Mouse (Mus musculus) heart, postnatal 36 days (tissue): Measurements from ENCODE around the gene Ckb. TPM values are rescaled to one million over a fixed set of nuclear protein-coding genes. Genes with fewer than 3 reads are reported as not detected.
"Not testable (repeated sequence)": the region's sequence is repeated elsewhere in the genome, so short reads cannot be mapped to it uniquely, and the experiment has no call there.

Experiments used
- DNase-seq, 2 experiments: peaks; one replicate each; pipeline ENCODE4 v3.0.0; 2021 to 2022
- intact Hi-C: fragments of 180-260 bp; cut with DNase I; formaldehyde crosslinking; loops from one replicate; pipeline ENCODE4 v1.15.1; 2025
- total RNA-seq, 2 experiments: library from RNA; stranded (reverse); gene quantifications; 2 replicates each; pipeline ENCODE4 v1.2.3; 2021

Gene Ckb
- total RNA-seq, 2 experiments from 2014 or later = 71.6 to 84.7 TPM

DNA sequence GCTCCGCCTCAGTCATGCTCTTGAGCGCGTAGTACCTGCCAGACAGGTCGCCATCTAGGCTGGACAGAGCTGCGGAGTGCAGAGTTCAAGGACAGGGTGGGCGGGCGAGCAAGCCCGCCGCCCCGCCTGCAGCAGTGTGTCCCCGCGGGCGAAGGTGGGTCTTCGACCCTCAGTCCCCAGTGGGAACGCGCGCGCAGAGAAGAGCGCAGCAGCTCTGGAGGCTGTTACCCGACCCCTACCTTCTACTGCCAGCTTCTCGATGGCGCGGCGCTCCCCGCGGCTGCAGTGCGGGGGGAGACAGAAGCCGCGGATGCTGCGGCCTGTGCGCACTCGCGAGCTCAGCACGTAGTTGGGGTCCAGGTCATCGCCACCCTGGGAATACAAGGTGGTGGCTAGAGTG is 1.2 kb downstream of the Ckb start:
- no peak for DNase-seq
- intact Hi-C loops = loop anchor here (10.0 kb wide), 1 partner anchor 424 kb away; no protein-coding TSS in a partner anchor

DNA sequence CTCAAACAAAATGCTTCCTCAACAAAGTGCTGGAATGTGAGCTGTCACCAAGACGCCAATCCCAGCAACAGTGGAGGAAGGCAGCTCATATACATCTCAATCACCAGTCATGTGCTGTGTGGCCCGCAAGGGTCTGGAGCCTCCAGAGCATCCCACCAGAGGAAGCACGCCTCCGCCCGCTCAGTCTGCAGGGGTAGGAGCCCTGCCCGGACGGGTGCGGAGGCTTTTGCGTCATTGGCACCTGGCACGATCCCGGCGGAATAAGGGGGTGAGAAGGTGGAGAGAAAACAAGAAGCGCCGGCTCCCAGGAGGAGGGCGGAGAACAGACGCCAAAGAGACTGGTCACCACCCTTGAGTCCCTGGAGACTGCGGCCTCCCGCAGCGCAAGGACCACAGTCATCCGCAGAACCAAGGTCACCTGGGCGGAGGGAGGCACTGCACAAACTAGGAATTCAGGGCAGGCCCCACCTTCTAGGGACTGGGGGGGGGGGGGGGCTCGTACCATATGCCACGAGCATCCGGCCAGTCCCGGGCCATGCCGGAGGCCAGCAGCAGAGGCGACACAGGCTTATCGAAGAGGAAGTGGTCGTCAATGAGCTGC is 1.7 kb downstream of the Ckb start:
- intact Hi-C loops = loop anchor here (10.0 kb wide), 1 partner anchor 424 kb away; no protein-coding TSS in a partner anchor
- peak in 1 of 2 experiments; percentile 43 for DNase-seq

DNA sequence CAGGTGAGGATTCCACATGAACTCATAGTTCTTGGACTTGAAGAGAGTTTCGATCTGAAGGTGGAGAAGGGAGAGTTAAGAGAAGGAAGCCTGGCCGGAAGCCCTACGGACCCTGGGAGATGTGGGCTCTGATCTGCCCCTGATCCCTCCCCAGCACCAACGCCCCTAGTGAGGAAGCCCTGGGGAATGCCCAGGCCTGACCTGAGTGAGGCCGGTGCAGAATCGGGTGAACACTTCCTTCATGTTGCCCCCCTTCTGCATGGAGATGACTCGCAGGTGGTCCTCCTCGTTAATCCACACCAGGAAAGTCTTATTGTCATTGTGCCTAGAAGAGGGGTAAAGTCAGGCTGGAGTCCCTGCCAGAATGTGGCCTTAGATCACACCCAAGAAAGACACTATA is 2.2 kb downstream of the Ckb start:
- no peak for DNase-seq

DNA sequence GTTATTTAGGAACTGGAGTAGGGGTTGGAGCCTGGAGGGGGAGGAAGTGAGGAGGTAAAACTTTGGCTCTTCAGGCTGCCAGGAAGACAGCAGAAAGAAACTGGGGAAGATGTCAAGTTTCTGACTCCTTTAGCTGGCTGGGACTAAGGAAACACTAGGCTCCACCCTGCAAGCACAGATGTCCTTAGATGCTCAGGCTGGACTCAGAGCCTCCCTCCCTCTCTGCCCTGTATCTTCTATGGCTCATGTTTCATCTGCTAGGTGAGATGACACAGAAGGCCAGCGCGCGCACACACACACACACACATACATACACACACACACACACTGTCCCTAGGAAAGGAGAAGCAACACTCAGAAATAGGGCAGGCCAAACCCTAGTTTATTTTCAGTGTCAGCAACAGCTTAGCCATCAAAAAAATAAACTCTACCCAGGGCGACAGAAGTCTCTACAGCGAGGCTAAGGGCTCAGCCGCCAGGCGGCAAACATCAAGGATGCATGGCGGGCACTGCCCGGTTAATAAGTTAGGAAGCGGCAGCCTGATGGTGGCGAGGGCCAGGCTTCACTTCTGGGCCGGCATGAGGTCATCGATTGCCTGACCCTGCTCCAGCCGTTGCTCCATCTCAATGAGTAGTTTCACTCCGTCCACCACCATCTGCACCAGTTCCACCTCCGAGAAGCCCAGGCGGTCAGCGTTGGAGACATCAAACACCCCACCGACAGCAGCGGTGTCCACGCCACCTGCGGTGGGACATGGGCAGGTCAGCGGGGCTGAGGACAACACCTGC is 2.9 kb downstream of the Ckb start:
- intact Hi-C loops = loop anchor here (1.0 to 5.0 kb wide), 5 partner anchors 27 to 298 kb away; partner anchors contain the start of gene Atp5mpl
- peak in 1 of 2 experiments; percentile 49 for DNase-seq

More for the DNA sequence above, 2.2 kb downstream of the Ckb start:
- intact Hi-C loops = loop anchor here (5.0 to 10.0 kb wide), 4 partner anchors 207 to 425 kb away; partner anchors contain the start of gene Atp5mpl

DNA sequence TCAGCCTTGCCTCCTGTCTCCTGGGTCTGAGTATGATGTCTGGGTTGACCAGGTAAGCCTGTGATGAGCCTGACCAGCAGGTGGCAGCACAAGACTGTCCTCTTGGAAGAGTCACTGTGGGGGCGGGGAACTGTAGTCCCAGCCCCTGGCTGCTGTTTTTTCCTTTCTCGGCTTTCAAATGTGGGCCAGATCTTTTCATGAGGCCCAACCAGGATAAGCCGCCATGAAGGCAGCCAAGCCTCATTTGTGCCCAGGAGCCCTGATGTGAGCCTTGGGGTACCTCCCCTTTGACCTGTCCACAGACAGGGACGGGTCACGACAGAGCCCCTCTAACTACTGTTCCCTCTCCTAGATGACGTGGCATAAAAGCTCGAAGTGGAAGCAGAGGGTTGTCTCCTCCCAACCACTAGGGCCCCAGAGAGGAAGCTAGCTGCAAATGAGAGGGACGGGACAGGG is 3.7 kb downstream of the Ckb start:
- intact Hi-C loops = loop anchor here (1.0 to 5.0 kb wide), 5 partner anchors 28 to 299 kb away; partner anchors contain the start of gene Atp5mpl
- peak; percentile 98 to 99 for DNase-seq

DNA sequence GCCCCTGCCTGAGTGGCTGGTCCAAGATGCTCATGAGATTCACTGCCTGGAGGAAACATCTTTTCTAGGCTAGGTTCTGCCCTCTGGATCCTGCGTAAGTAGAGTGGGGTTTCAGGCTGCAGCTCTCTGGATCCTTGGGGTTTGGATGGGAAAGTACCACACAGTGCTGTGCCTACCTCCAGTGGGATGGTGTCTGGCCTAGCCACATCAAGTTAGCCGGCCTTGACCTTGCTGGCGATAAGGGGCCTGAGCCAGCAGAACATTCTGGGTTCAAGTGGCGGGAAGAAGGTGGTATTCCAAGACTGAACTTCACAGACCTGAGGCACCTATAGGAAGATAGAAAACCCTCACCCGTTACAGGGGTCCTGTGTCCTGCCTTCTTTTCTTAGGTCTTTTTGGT is 4.7 kb downstream of the Ckb start:
- intact Hi-C loops = loop anchor here (5.0 kb wide), 3 partner anchors 210 to 300 kb away; partner anchors contain the start of gene Atp5mpl
- no peak for DNase-seq

DNA sequence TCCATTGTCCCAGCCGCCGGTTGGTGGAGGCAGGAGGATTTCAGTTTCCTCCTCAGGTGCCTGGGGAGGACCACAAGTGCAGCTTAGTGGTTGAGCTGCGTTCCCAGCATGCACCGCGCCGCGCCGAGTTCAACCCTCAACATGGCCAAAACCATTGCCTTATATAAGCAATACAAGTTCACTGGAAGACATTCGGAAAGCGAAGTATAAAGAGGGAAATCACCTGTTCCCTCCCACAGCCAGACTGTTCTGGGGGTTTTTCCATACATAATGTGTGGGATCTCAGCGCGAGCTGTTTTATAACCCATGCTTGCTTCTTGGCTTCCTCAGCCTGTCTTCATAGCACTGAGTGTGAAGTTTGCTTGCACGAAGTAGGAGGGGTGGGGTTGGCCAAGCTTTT is 5.8 kb downstream of the Ckb start:
- no peak for DNase-seq
- intact Hi-C loops = loop anchor here (5.0 kb wide), 3 partner anchors 211 to 301 kb away; partner anchors contain the start of gene Atp5mpl

DNA sequence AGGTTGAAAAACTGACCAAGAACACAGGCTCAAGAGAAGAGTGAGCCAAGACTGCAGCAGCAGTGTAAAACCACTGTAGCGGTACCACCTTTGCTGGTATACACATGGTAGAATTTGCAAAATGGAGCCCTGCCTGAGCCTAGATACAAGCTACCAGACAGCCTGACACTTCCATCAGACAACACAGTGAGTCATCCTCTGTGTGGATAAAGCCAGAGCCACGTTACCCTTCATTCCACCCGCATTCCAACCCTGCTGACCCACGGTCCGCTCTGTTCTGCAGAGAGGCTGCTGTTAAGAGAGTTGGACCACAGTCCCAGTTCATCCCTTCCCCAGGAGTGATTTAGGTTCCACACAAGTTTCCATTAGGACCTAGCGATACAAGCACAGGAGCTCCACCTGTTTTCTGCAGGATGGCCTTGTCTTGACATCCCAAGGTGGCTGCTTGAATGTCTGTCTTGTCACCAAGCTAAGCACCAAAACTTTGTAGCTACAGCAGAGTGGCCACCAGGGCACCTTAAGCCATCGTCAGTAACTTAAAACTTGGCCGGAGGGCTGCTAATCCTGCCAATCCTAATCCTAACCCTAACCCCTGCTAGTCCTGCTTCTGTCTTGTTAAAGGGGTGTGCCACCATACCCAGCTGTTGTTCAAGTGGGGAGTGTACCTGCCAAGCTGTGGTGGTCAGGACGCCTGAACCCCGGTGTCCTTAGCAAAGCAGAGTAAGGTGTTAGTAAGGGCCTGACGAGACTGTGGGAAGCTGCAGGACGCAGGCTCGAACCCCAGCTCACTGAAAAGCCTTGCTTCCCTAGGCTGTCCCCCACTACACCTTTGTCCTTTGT is 6.9 kb downstream of the Ckb start:
- DNase-seq = no peak
- intact Hi-C loops = loop anchor here (5.0 kb wide), 3 partner anchors 212 to 302 kb away; partner anchors contain the start of gene Atp5mpl

DNA sequence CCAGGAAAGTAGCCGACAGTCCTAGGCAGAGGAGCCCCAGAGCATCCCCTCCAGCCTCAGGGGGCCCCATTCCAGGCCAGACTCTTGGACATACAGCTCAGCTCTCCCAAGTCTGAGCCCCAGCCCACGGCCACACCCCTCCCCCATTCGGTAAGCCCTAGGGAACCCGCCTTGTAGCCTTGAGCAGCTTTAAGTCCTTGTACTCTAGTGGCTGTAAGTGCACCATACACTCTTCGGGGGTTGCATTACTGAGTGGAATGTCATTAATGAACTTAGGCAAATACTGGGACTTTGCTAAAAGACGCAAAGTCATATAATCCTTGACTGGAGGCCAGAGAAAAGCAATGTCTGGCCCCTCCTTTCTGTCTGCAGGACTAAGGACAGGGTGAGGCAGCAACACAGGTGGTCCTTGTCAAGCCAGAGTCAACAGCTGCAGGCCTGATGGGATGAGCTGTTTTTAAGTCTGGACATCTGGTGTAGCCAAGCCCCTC is 7.9 kb downstream of the Ckb start:
- peak; percentile 38 to 60 for DNase-seq
- intact Hi-C loops = no loop called here

DNA sequence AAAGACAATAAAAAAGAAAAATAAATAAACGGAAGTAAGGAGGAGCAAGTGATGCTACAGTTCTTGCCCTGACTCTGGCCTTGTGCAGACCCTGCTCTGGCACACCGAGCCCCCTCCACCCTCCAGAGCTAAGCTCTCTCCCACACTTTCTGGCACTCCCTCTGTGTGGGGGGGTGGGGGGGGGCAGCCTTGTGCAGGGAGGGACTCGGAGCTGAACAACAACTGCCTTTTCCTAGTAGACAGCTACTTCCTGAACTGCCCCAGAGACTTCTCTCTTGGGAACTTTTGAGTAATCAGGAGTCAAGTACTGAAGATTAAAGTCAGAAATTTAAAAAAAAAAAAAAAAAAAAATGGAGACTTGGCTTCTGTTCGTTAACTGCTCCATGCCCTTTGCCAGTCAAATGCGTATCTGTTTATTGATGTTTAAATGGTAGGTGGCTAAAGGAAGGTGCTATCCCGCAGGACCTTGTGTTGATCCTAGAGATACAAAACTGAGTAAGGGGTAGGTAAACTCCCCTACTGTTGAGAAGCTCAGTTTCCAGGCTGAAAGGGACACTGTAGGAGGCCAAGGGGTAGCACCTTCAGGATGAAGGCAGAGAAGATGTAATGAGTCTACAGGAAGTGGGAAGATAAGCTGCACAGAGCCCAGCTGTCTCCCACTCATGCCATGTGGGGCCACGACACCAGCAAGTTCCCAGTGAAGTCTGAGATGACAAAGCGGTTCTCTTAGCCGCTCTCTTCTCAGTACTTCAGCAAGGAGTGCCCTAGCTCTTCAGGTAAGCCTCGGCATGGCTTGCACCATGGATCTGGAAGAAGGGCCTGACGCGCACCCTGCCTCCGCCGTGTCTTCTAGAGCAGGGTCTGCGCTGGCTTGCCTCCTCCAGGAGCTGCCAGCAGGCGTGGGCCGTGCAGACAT is 8.7 kb downstream of the Ckb start:
- intact Hi-C loops = no loop called here
- DNase-seq = peak in 1 of 2 experiments; percentile 25

DNA sequence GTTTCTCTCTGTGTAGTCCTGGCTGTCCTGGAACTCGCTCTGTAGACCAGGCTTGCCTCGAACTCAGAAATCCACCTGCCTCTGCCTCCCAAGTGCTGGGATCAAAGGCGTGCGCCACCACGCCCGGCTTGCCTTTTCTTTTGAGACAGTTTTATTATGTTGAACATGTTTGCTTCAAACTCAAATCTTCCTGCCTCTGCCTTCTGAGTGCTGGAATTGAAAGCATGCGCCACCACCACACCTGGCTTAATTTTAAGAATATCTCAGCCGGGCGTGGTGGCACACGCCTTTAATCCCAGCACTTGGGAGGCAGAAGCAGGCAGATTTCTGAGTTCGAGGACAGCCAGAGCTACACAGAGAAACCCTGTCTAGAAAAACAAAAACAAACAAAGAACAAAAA is 10.6 kb downstream of the Ckb start:
- intact Hi-C loops, DNase-seq: not testable (repeated sequence)

DNA sequence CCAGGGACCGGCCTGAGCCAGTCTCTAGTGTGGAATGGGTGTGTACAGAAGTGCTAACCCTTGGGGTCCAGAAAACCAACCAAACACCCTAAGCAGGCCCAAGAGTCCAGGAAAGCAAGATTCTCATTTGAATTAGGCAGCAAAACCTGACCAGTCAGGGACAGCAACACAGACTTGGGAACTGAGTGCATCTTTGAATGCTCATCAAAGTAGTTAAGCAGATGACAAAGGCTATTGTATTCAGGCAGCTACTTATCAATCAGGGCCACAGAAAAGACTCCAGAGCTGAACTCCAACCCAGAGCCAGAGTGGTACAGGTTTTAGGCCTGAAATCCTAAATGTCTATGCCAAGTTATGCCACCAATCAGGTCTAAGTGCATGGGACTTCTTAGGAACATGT is 11.5 kb downstream of the Ckb start:
- intact Hi-C loops = no loop called here
- no peak for DNase-seq

DNA sequence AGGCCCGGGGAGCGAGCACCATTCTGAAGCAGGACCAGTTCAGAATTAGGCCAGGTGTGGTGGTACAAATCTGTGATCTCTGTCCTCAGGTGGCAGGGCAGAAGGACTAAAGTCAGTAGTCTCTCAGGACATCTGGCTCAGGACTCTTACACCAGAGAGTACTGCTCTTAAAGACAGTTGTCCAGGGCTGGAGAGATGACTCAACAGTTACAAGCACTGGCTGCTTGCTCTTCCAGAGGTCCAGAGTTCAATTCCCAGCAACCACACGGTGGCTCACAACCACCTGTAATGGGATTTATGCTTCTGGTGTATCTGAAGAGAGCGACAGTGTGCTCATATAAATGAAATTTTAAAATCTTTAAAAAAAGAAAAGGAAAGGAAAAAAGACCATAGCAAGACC is 12.8 kb downstream of the Ckb start:
- intact Hi-C loops = no loop called here

DNA sequence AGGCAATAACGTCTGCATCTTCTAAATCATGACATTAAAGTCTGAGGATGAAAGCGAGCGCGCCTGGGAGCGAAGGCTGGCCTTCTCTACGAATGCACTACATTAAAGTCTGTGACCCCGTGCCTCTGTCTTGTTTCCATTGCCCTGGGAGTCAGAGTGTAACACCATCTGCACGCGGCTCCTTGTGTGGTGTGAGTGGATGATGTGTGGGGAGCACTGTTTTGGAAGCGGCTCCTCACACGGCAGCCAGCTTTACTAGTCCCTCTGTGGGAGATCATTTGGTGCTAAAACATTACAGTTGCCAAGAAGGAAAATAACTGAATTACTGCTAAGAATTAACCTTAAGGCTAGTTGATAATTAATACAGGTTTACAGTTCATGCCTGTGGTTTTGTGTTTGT is 16.4 kb downstream of the Ckb start:
- DNase-seq = no peak
- intact Hi-C loops = no loop called here

More for the DNA sequence above, 12.8 kb downstream of the Ckb start:
- DNase-seq = no peak

DNA sequence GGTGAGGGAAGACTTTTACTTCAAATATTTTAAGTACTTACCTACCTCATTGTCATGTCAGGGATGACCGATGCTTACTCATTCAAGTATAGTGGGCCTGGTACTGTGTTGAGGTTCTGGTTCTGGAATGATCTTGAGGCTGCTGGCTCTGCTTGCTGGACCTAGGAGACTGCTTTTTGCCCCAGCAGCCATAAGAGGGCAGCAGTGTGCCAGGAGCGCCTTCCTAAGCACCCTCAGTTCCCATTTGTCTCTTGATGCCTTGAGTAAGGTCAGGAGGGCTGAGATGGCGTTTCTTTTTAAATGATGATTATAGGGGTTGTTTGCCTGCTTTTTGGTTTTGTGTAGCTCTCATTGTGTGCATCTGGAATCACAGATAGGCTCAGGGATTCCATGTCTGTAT is 18.7 kb downstream of the Ckb start:
- intact Hi-C loops = loop anchor here (1.0 to 5.0 kb wide), 3 partner anchors 79 to 294 kb away; no protein-coding TSS in a partner anchor
- peak; percentile 70 to 77 for DNase-seq

DNA sequence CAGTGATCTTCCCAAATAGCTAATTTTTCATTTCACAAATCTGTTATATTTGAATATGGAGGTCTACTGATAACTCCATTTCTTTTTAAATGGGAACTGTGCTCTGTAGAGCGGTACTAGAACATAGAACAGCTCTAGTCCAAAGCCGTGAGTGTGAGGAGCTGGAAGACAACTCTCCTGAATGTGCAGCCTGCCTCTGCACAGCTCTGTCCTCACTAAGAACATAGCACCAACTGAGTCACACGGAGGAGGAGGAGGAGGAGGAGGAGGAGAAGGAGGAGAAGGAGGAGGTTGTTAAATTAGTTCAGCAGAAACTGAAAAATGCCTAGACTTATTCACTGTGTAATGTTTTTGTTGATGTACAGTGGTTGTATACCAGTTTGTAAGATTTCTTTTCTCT is 19.2 kb downstream of the Ckb start:
- intact Hi-C loops = loop anchor here (1.0 to 5.0 kb wide), 4 partner anchors 43 to 294 kb away; no protein-coding TSS in a partner anchor
- DNase-seq = no peak

DNA sequence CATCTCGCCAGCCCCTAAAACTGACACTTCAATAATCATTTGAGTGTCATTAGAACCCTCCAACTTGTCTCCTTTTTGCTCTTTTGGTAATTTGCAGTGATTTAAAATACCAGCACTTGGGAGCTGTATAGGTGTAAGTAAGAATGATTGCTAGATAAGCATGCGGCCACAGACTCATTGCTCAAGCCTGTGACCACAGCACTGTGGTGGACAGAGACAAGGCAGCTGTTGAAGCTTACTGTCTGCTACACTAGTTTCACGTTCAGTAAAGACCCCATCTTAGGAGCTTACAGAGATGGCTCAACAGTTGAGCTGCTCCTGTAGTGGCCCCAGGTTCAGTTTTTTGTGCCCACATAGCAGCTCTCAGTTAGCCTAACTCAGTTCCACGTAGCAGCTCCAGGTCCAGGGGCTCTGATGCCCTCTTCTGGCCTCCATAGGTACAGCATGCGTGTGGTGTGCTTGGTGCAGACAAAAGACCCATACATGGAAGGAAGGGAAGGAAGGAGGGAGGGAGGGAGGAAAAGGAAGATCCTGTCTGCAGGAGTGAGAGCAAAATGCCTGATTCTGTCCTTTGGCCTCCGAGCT is 24.0 kb downstream of the Ckb start:
- DNase-seq = peak; percentile 55 to 66
- intact Hi-C loops = loop anchor here (5.0 kb wide), 1 partner anchor 96 kb away; no protein-coding TSS in a partner anchor
